Mouse (Mus musculus): Measurements from ENCODE around the gene Tuba1c.
"Not testable (repeated sequence)": the region's sequence is repeated elsewhere in the genome, so short reads cannot be mapped to it uniquely, and the experiment has no call there.

Gene Tuba1c

GRCm38 (mm10) chr15:99074019-99074599 is 44.4 kb downstream of the Tuba1c start, which contains the start of gene Troap:
Gene Troap (plus strand): TSS chr15:99074575.
- no peak for DNase-seq

- peak; percentile 98 for DNase-seq
Measured at GRCm38 (mm10) chr15:99074600-99075333, 45.1 kb downstream of the Tuba1c start.

GRCm38 (mm10) chr15:99076011-99076410 is 46.3 kb downstream of the Tuba1c start:
- not testable (repeated sequence) for DNase-seq

GRCm38 (mm10) chr15:99078181-99078910 is 48.7 kb downstream of the Tuba1c start:
- DNase-seq = no peak

- no peak for DNase-seq
Measured at GRCm38 (mm10) chr15:99079804-99080203, 50.1 kb downstream of the Tuba1c start.

GRCm38 (mm10) chr15:99082322-99082721 is 52.6 kb downstream of the Tuba1c start:
- no peak for DNase-seq

- DNase-seq = no peak
Measured at GRCm38 (mm10) chr15:99082840-99083239, 53.1 kb downstream of the Tuba1c start.

- DNase-seq = no peak
Measured at GRCm38 (mm10) chr15:99083258-99083657, 53.6 kb downstream of the Tuba1c start.

- DNase-seq = peak; percentile 53
Measured at GRCm38 (mm10) chr15:99083867-99084557, 54.3 kb downstream of the Tuba1c start.

- DNase-seq = no peak
Measured at GRCm38 (mm10) chr15:99084618-99085017, 54.9 kb downstream of the Tuba1c start.

GRCm38 (mm10) chr15:99085997-99086396 is 56.3 kb downstream of the Tuba1c start:
- DNase-seq = no peak

- DNase-seq = no peak
Measured at GRCm38 (mm10) chr15:99087253-99088075, 57.8 kb downstream of the Tuba1c start, which contains the start of gene C1ql4. Gene C1ql4 (minus strand): TSS chr15:99087817.

Data from kidney, adult 11 months (tissue).